Mouse (Mus musculus): ENCODE data around the gene Lims1.

DNA sequence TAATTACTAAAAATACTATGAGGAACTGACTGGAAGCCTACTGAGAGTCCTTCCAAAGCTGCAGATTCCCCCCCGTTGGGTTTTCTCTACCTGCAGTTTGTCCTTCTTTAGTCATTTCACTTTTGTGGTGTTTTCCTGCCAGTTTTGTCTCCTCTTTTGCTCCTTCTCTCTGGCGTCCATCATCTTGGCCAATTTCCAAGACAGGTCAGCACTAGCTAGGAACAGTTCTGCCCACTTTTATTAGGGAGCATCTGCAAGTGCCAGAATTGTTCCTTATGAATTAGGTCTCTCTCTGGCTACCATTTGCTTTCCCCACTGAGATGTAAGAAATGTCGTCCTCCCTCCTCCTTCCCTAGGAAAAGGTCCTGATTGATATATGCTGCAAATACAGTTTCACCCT, 65.9 kb downstream of the Lims1 start:
- TF ChIP-seq CTCF (IDR thresholded peaks at IDR 0.05; ENCODE audit: low read depth) (no peak), EP300 (IDR thresholded peaks at IDR 0.05; ENCODE audit: low read depth) (no peak)

All from heart, postnatal 0 days (tissue).